Mouse (Mus musculus): ENCODE measurements at regions not wholly inside any gene's neighbourhood (a gene's known extent, or its start where the extent isn't known, plus 50 kb on each side); places are given as distances from the start of the nearest gene placed in this dataset.

GRCm38 (mm10) chr15:96884901-96885300 is 170.9 kb downstream of the Slc38a4 start:
- Histone ChIP-seq H3K4me2 (ENCODE audit: low read depth) (no peak overlapping the region), H3K27ac (no peak overlapping the region), H3K9ac (replicated peaks) (no peak overlapping the region), H3K27me3 (ENCODE audit: control insufficient read depth, insufficient read depth, low read length) (no peaks in the 10 kb centered on the region), H3K4me1 (replicated peaks; ENCODE audit: control insufficient read depth in 2 of 2, insufficient read depth in 2 of 2, low read length in 1 of 2) (no peaks in the 10 kb centered on the region), H3K4me3 (ENCODE audit: insufficient read depth in 1 of 2, low read depth in 2 of 2, low read length in 2 of 2) (no peak overlapping the region), H3K36me3 (replicated peaks; ENCODE audit: control insufficient read depth, insufficient read depth, low read depth) (no peaks in the 10 kb centered on the region), H3K9me3 (ENCODE audit: control insufficient read depth, low read length) (no peaks in the 10 kb centered on the region)
- WGBS (ENCODE audit: insufficient replicate concordance), result 63% methylated on average over 10 of the region's 10 CpGs
- TF ChIP-seq EP300 (IDR thresholded peaks at IDR 0.05; ENCODE audit: low read depth), result no peak
- no peak for TF ChIP-seq CTCF (IDR thresholded peaks at IDR 0.05; ENCODE audit: low read depth)
- DNase-seq (ENCODE audit: low read depth in 3 of 3, low spot score in 3 of 3) (no peak), ATAC-seq (ENCODE audit: insufficient read depth) (no peak)

- 77% methylated on average over 10 of the region's 10 CpGs for WGBS (ENCODE audit: insufficient replicate concordance)
- Histone ChIP-seq H3K4me2 (ENCODE audit: low read depth) (no peak overlapping the region), H3K36me3 (replicated peaks; ENCODE audit: control insufficient read depth, insufficient read depth, low read depth) (no peaks in the 10 kb centered on the region), H3K9ac (replicated peaks) (no peak overlapping the region), H3K4me3 (ENCODE audit: insufficient read depth in 1 of 2, low read depth in 2 of 2, low read length in 2 of 2) (no peak overlapping the region), H3K27me3 (ENCODE audit: control insufficient read depth, insufficient read depth, low read length) (no peaks in the 10 kb centered on the region), H3K4me1 (replicated peaks; ENCODE audit: control insufficient read depth in 2 of 2, insufficient read depth in 2 of 2, low read length in 1 of 2) (no peaks in the 10 kb centered on the region), H3K9me3 (ENCODE audit: control insufficient read depth, low read length) (no peaks in the 10 kb centered on the region), H3K27ac (no peak overlapping the region)
- TF ChIP-seq CTCF (IDR thresholded peaks at IDR 0.05; ENCODE audit: low read depth) (no peak), EP300 (IDR thresholded peaks at IDR 0.05; ENCODE audit: low read depth) (no peak)
- DNase-seq (ENCODE audit: low read depth in 3 of 3, low spot score in 3 of 3), result no peak
- ATAC-seq (ENCODE audit: insufficient read depth), result no peak
Observed at GRCm38 (mm10) chr15:96883754-96884153, 172.0 kb downstream of the Slc38a4 start.

GRCm38 (mm10) chr15:96882211-96882610 is 173.5 kb downstream of the Slc38a4 start:
- Histone ChIP-seq H3K9ac (replicated peaks) (no peak overlapping the region), H3K4me3 (ENCODE audit: insufficient read depth in 1 of 2, low read depth in 2 of 2, low read length in 2 of 2) (no peak overlapping the region), H3K27ac (no peak overlapping the region), H3K27me3 (ENCODE audit: control insufficient read depth, insufficient read depth, low read length) (no peaks in the 10 kb centered on the region), H3K36me3 (replicated peaks; ENCODE audit: control insufficient read depth, insufficient read depth, low read depth) (no peaks in the 10 kb centered on the region), H3K4me1 (replicated peaks; ENCODE audit: control insufficient read depth in 2 of 2, insufficient read depth in 2 of 2, low read length in 1 of 2) (no peaks in the 10 kb centered on the region), H3K4me2 (ENCODE audit: low read depth) (no peak overlapping the region), H3K9me3 (ENCODE audit: control insufficient read depth, low read length) (no peaks in the 10 kb centered on the region)
- TF ChIP-seq EP300 (IDR thresholded peaks at IDR 0.05; ENCODE audit: low read depth), result no peak
- TF ChIP-seq CTCF (IDR thresholded peaks at IDR 0.05; ENCODE audit: low read depth), result no peak
- DNase-seq (ENCODE audit: low read depth in 3 of 3, low spot score in 3 of 3), result no peak
- ATAC-seq (ENCODE audit: insufficient read depth), result no peak
- 70% methylated on average over 14 of the region's 14 CpGs for WGBS (ENCODE audit: insufficient replicate concordance)

GRCm38 (mm10) chr15:96881519-96882170 is 174.1 kb downstream of the Slc38a4 start:
- H3K27me3 ChIP-seq (ENCODE audit: control insufficient read depth, insufficient read depth, low read length), result no peaks in the 10 kb centered on the region
- 59% methylated on average over 9 of the region's 9 CpGs for WGBS (ENCODE audit: insufficient replicate concordance)
- H3K4me2 ChIP-seq (ENCODE audit: low read depth), result no peak overlapping the region
- DNase-seq (ENCODE audit: low read depth in 3 of 3, low spot score in 3 of 3) (no peak), ATAC-seq (ENCODE audit: insufficient read depth) (no peak)
- H3K36me3 ChIP-seq (replicated peaks; ENCODE audit: control insufficient read depth, insufficient read depth, low read depth), result no peaks in the 10 kb centered on the region
- no peak overlapping the region for H3K9ac ChIP-seq (replicated peaks)
- H3K9me3 ChIP-seq (ENCODE audit: control insufficient read depth, low read length), result no peaks in the 10 kb centered on the region
- TF ChIP-seq EP300 (IDR thresholded peaks at IDR 0.05; ENCODE audit: low read depth) (no peak), CTCF (IDR thresholded peaks at IDR 0.05; ENCODE audit: low read depth) (no peak)
- no peak overlapping the region for H3K4me3 ChIP-seq (ENCODE audit: insufficient read depth in 1 of 2, low read depth in 2 of 2, low read length in 2 of 2)
- H3K27ac ChIP-seq, result no peak overlapping the region
- no peaks in the 10 kb centered on the region for H3K4me1 ChIP-seq (replicated peaks; ENCODE audit: control insufficient read depth in 2 of 2, insufficient read depth in 2 of 2, low read length in 1 of 2)

- H3K9me3 ChIP-seq (ENCODE audit: control insufficient read depth, low read length), result no peaks in the 10 kb centered on the region
- H3K27ac ChIP-seq, result no peak overlapping the region
- no peaks in the 10 kb centered on the region for H3K27me3 ChIP-seq (ENCODE audit: control insufficient read depth, insufficient read depth, low read length)
- no peak overlapping the region for H3K9ac ChIP-seq (replicated peaks)
- no peak for DNase-seq (ENCODE audit: low read depth in 3 of 3, low spot score in 3 of 3)
- H3K36me3 ChIP-seq (replicated peaks; ENCODE audit: control insufficient read depth, insufficient read depth, low read depth), result no peaks in the 10 kb centered on the region
- H3K4me2 ChIP-seq (ENCODE audit: low read depth), result no peak overlapping the region
- 79% methylated on average over 11 of the region's 11 CpGs for WGBS (ENCODE audit: insufficient replicate concordance)
- TF ChIP-seq EP300 (IDR thresholded peaks at IDR 0.05; ENCODE audit: low read depth), result no peak
- no peak for TF ChIP-seq CTCF (IDR thresholded peaks at IDR 0.05; ENCODE audit: low read depth)
- no peaks in the 10 kb centered on the region for H3K4me1 ChIP-seq (replicated peaks; ENCODE audit: control insufficient read depth in 2 of 2, insufficient read depth in 2 of 2, low read length in 1 of 2)
- no peak for ATAC-seq (ENCODE audit: insufficient read depth)
- no peak overlapping the region for H3K4me3 ChIP-seq (ENCODE audit: insufficient read depth in 1 of 2, low read depth in 2 of 2, low read length in 2 of 2)
Observed at GRCm38 (mm10) chr15:96880066-96880465, 175.7 kb downstream of the Slc38a4 start.

Data from liver, embryonic 14.5 days (tissue).